Mouse (Mus musculus) embryonic facial prominence, embryonic 15.5 days (tissue): ENCODE measurements at regions not wholly inside any gene's neighbourhood (a gene's known extent, or its start where the extent isn't known, plus 50 kb on each side); places are given as distances from the start of the nearest gene placed in this dataset.

Source experiments
- ATAC-seq: fragments of 200-750 bp; cut with Nextera tagmentation; 2 replicates; pipeline ENCODE4 v1.8.0; 2017; ENCODE audit warnings: low read depth, moderate TSS enrichment; ENCODE audit not compliant: insufficient number of reproducible peaks, low FRiP score, low TSS enrichment
- H3K27ac ChIP-seq: fragments of 300-500 bp; sonication (generic); replicated peaks from 2 replicates; pipeline ENCODE4 v1.5.1; 2015; ENCODE audit warnings: mild to moderate bottlenecking, inconsistent platforms
- H3K27me3 ChIP-seq: fragments of 300-500 bp; sonication (generic); 2 replicates; pipeline ENCODE4 v1.6.1; 2015; ENCODE audit warnings: inconsistent platforms
- H3K36me3 ChIP-seq: fragments of 300-500 bp; sonication (generic); 2 replicates; pipeline ENCODE4 v1.6.1; 2015; ENCODE audit warnings: mild to moderate bottlenecking, inconsistent platforms
- H3K4me1 ChIP-seq: fragments of 300-500 bp; sonication (generic); 2 replicates; pipeline ENCODE4 v1.6.1; 2015; ENCODE audit warnings: inconsistent platforms
- H3K4me2 ChIP-seq: fragments of 300-500 bp; sonication (generic); replicated peaks from 2 replicates; pipeline ENCODE4 v1.6.1; 2015; ENCODE audit warnings: mild to moderate bottlenecking, inconsistent platforms
- H3K4me3 ChIP-seq: fragments of 300-500 bp; sonication (generic); replicated peaks from 2 replicates; pipeline ENCODE4 v1.5.1; 2015; ENCODE audit warnings: mild to moderate bottlenecking, inconsistent platforms
- H3K9ac ChIP-seq: fragments of 300-500 bp; sonication (generic); 2 replicates; pipeline ENCODE4 v1.6.1; 2015; ENCODE audit warnings: inconsistent platforms
- H3K9me3 ChIP-seq: fragments of 300-500 bp; sonication (generic); replicated peaks from 2 replicates; pipeline ENCODE4 v1.6.1; 2016; ENCODE audit warnings: inconsistent platforms
- WGBS: fragments of 180-500 bp; shearing (Covaris S2); methylation state at CpG from one replicate; pipeline ENCODE4 v1.1.7; 2015; 5-methylcytosine and 5-hydroxymethylcytosine counted together

- Histone ChIP-seq H3K9ac (no peak overlapping the region), H3K9me3 (no peaks in the 10 kb centered on the region), H3K4me3 (no peak overlapping the region), H3K4me2 (no peak overlapping the region), H3K4me1 (no peaks in the 10 kb centered on the region), H3K27me3 (no peaks in the 10 kb centered on the region), H3K27ac (no peak overlapping the region), H3K36me3 (no peaks in the 10 kb centered on the region)
- ATAC-seq, result no peak
These were observed 391.6 kb downstream of the Slco6d1 start for GRCm38 (mm10) chr1:98812543-98812942.

- no peaks in the 10 kb centered on the region for H3K27me3 ChIP-seq
- no peaks in the 10 kb centered on the region for H3K36me3 ChIP-seq
- H3K4me1 ChIP-seq, result no peaks in the 10 kb centered on the region
- no peak overlapping the region for H3K9ac ChIP-seq
- no peak overlapping the region for H3K4me2 ChIP-seq
- no peak for ATAC-seq
- no peak overlapping the region for H3K4me3 ChIP-seq
- WGBS, result 91% methylated on average over 2 of the region's 2 CpGs
- no peaks in the 10 kb centered on the region for H3K9me3 ChIP-seq
- H3K27ac ChIP-seq, result no peak overlapping the region
These were observed 393.1 kb downstream of the Slco6d1 start for GRCm38 (mm10) chr1:98813990-98814389.

GRCm38 (mm10) chr1:98818076-98818475 lies 397.2 kb downstream of the Slco6d1 start:
- no peak for ATAC-seq
- Histone ChIP-seq H3K27ac (no peak overlapping the region), H3K9ac (no peak overlapping the region), H3K27me3 (no peaks in the 10 kb centered on the region), H3K4me1 (no peaks in the 10 kb centered on the region), H3K36me3 (no peaks in the 10 kb centered on the region), H3K9me3 (no peaks in the 10 kb centered on the region), H3K4me3 (no peak overlapping the region), H3K4me2 (no peak overlapping the region)
- 64% methylated on average over 2 of the region's 2 CpGs for WGBS

- Histone ChIP-seq H3K4me3 (no peak overlapping the region), H3K27me3 (no peaks in the 10 kb centered on the region), H3K27ac (no peak overlapping the region), H3K4me2 (no peak overlapping the region), H3K36me3 (no peaks in the 10 kb centered on the region), H3K9me3 (no peaks in the 10 kb centered on the region), H3K9ac (no peak overlapping the region), H3K4me1 (no peaks in the 10 kb centered on the region)
- WGBS, result 89% methylated on average over 1 of the region's 1 CpGs
- no peak for ATAC-seq
These were observed 439.3 kb downstream of the Slco6d1 start for GRCm38 (mm10) chr1:98860236-98860635.

- no peak overlapping the region for H3K4me3 ChIP-seq
- H3K9ac ChIP-seq, result no peak overlapping the region
- WGBS, result 74% methylated on average over 3 of the region's 3 CpGs
- no peaks in the 10 kb centered on the region for H3K4me1 ChIP-seq
- no peaks in the 10 kb centered on the region for H3K27me3 ChIP-seq
- ATAC-seq, result no peak
- no peaks in the 10 kb centered on the region for H3K9me3 ChIP-seq
- H3K4me2 ChIP-seq, result no peak overlapping the region
- H3K27ac ChIP-seq, result no peak overlapping the region
- no peaks in the 10 kb centered on the region for H3K36me3 ChIP-seq
These were observed 485.3 kb downstream of the Slco6d1 start for GRCm38 (mm10) chr1:98906260-98906659.

- no peak overlapping the region for H3K9ac ChIP-seq
- H3K9me3 ChIP-seq, result no peaks in the 10 kb centered on the region
- no peak for ATAC-seq
- H3K27me3 ChIP-seq, result no peaks in the 10 kb centered on the region
- 94% methylated on average over 2 of the region's 2 CpGs for WGBS
- no peaks in the 10 kb centered on the region for H3K36me3 ChIP-seq
- H3K4me3 ChIP-seq, result no peak overlapping the region
- H3K4me2 ChIP-seq, result no peak overlapping the region
- no peak overlapping the region for H3K27ac ChIP-seq
- H3K4me1 ChIP-seq, result no peaks in the 10 kb centered on the region
These were observed 502.1 kb downstream of the Slco6d1 start for GRCm38 (mm10) chr1:98923043-98923442.

- H3K27me3 ChIP-seq, result no peaks in the 10 kb centered on the region
- WGBS, result 71% methylated on average over 2 of the region's 2 CpGs
These were observed 504.0 kb downstream of the Slco6d1 start for GRCm38 (mm10) chr1:98924933-98925332.

GRCm38 (mm10) chr1:98930926-98931325 lies 510.0 kb downstream of the Slco6d1 start:
- no peaks in the 10 kb centered on the region for H3K36me3 ChIP-seq
- H3K9ac ChIP-seq, result no peak overlapping the region
- no peak overlapping the region for H3K27ac ChIP-seq
- 67% methylated on average over 1 of the region's 1 CpGs for WGBS
- H3K9me3 ChIP-seq, result no peaks in the 10 kb centered on the region
- no peak overlapping the region for H3K4me2 ChIP-seq
- no peak overlapping the region for H3K4me3 ChIP-seq
- no peak for ATAC-seq
- H3K27me3 ChIP-seq, result no peaks in the 10 kb centered on the region
- no peaks in the 10 kb centered on the region for H3K4me1 ChIP-seq

More at GRCm38 (mm10) chr1:98924933-98925332, 504.0 kb downstream of the Slco6d1 start:
- Histone ChIP-seq H3K27ac (no peak overlapping the region), H3K4me1 (no peaks in the 10 kb centered on the region), H3K9me3 (no peaks in the 10 kb centered on the region), H3K4me3 (no peak overlapping the region), H3K9ac (no peak overlapping the region), H3K4me2 (no peak overlapping the region), H3K36me3 (no peaks in the 10 kb centered on the region)
- ATAC-seq, result no peak

- WGBS, result 89% methylated on average over 1 of the region's 1 CpGs
These were observed 511.3 kb downstream of the Slco6d1 start for GRCm38 (mm10) chr1:98932239-98932638.

GRCm38 (mm10) chr1:98977686-98978085 lies 556.8 kb downstream of the Slco6d1 start:
- 81% methylated on average over 1 of the region's 1 CpGs for WGBS
- ATAC-seq, result no peak
- H3K27me3 ChIP-seq, result no peaks in the 10 kb centered on the region
- H3K4me2 ChIP-seq, result no peak overlapping the region
- no peak overlapping the region for H3K27ac ChIP-seq
- no peak overlapping the region for H3K9ac ChIP-seq
- H3K4me3 ChIP-seq, result no peak overlapping the region
- H3K9me3 ChIP-seq, result no peaks in the 10 kb centered on the region
- no peaks in the 10 kb centered on the region for H3K4me1 ChIP-seq
- H3K36me3 ChIP-seq, result no peaks in the 10 kb centered on the region

More at GRCm38 (mm10) chr1:98932239-98932638, 511.3 kb downstream of the Slco6d1 start:
- Histone ChIP-seq H3K27ac (no peak overlapping the region), H3K4me3 (no peak overlapping the region), H3K9ac (no peak overlapping the region), H3K4me2 (no peak overlapping the region), H3K4me1 (no peaks in the 10 kb centered on the region), H3K27me3 (no peaks in the 10 kb centered on the region), H3K9me3 (no peaks in the 10 kb centered on the region), H3K36me3 (no peaks in the 10 kb centered on the region)
- ATAC-seq, result no peak
